Mouse (Mus musculus) stomach, postnatal 0 days (tissue): ENCODE data around the gene Tcea2. TPM values are rescaled to one million over a fixed set of nuclear protein-coding genes. Genes with fewer than 3 reads are reported as not detected.

Experiments
- ATAC-seq: fragments of 200-750 bp; cut with Nextera tagmentation; 2 replicates; pipeline ENCODE4 v1.8.0; 2017; ENCODE audit not compliant: low FRiP score, low TSS enrichment
- DNase-seq: peaks from one replicate; pipeline ENCODE4 v3.0.0-alpha.2; 2016; ENCODE audit warnings: low spot score
- H3K27ac ChIP-seq: fragments of 300-500 bp; sonication (generic); replicated peaks from 2 replicates; pipeline ENCODE4 v1.5.1; 2014; ENCODE audit warnings: mild to moderate bottlenecking, control low read depth
- H3K27me3 ChIP-seq: fragments of 300-500 bp; sonication (generic); 2 replicates; pipeline ENCODE4 v1.6.1; 2014; ENCODE audit warnings: low read length; ENCODE audit not compliant: control insufficient read depth, insufficient read depth
- H3K36me3 ChIP-seq: fragments of 300-500 bp; sonication (generic); 2 replicates; pipeline ENCODE4 v1.6.1; 2014; ENCODE audit warnings: low read length, mixed read lengths; ENCODE audit not compliant: control insufficient read depth, insufficient read depth
- H3K4me1 ChIP-seq: fragments of 300-500 bp; sonication (generic); replicated peaks from 2 replicates; pipeline ENCODE4 v1.6.1; 2014; ENCODE audit warnings: antibody characterized with exemption; ENCODE audit not compliant: control insufficient read depth, insufficient read depth
- H3K4me2 ChIP-seq: fragments of 300-500 bp; sonication (generic); replicated peaks from 2 replicates; pipeline ENCODE4 v1.6.1; 2014; ENCODE audit warnings: low read depth, mild to moderate bottlenecking, control low read depth, moderate library complexity
- H3K4me3 ChIP-seq: fragments of 300-500 bp; sonication (generic); 2 replicates; pipeline ENCODE4 v1.5.1; 2014; ENCODE audit warnings: low read depth, low read length, control low read depth
- H3K9ac ChIP-seq: fragments of 300-500 bp; sonication (generic); 2 replicates; pipeline ENCODE4 v1.6.1; 2014; ENCODE audit warnings: mild to moderate bottlenecking, low read length, control low read depth, mixed read lengths
- H3K9me3 ChIP-seq: fragments of 300-500 bp; sonication (generic); 2 replicates; pipeline ENCODE4 v1.6.1; 2016; ENCODE audit warnings: low read length; ENCODE audit not compliant: control insufficient read depth
- CTCF ChIP-seq: IDR thresholded peaks from 2 replicates; pipeline ENCODE4 v1.5.1; 2016; ENCODE audit warnings: antibody characterized with exemption, low read depth, mild to moderate bottlenecking, moderate library complexity
- EP300 ChIP-seq: optimal IDR thresholded peaks from 2 replicates; pipeline ENCODE3; 2016; ENCODE audit warnings: antibody characterized with exemption
- WGBS: fragments of 180-500 bp; shearing (Covaris S2); extraction: QIAGEN DNeasy Blood & Tissue Kit; methylation state at CpG from one replicate; pipeline ENCODE4 v1.1.7; 2014; 5-methylcytosine and 5-hydroxymethylcytosine counted together
- polyA plus RNA-seq: library from polyadenylated mRNA; unstranded; fragments of >200 nt; fragmentation: Nextera tagmentation; extraction: Ambion mirVana; gene quantifications from 2 replicates; pipeline ENCODE4 v1.2.1, GENCODE M21; 2015

Tcea2 gene
- polyA plus RNA-seq, 1 experiment from 2014 or later: 12.7 TPM

- Histone ChIP-seq H3K4me3 (no peak overlapping the region), H3K9me3 (no peaks in the 10 kb centered on the region), H3K4me1 (peaks cover 2% of the 10 kb centered on the region; the same call in 1 of the 2 replicates), H3K36me3 (no peaks in the 10 kb centered on the region), H3K4me2 (no peak overlapping the region), H3K9ac (no peak overlapping the region), H3K27ac (no peak overlapping the region), H3K27me3 (no peaks in the 10 kb centered on the region)
- DNase-seq: peak; percentile 10
- ATAC-seq: no peak
- 72% methylated on average over 1 of the region's 1 CpGs for WGBS
- TF ChIP-seq CTCF: no peak
- TF ChIP-seq EP300: no peak
Observed at GRCm38 (mm10) chr2:181695776-181696175, 15.7 kb downstream of the Tcea2 start.

DNA sequence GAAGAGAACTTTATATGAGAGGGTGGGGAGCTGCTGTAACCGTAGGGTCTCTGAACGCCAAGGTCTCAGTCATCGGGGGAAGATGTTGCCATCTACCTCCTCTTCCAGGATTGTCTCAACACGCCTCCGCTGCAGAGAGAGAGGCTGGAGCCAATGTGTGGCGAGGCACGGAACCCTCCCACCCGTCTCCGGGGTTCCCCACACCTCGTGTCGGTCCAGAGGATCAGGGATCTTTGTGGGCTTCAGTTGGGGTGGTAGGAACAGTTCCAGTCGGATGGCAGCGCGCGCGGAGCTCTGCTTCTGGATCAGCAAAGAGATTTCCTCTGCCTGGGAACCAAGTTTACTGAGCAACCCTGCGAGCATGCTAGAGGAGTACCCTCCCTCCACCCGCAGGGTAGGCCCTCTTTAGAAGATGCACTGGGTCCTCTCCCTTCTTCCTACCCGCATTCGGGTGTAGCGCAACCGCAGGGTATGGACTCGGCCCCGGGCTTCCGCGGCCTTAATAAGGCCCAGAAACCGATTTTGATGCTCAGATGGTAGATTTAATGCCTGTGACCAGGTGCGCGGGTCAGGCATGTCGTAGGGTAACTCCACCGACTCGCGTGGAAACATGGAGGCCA, 16.8 kb downstream of the Tcea2 start:
- no peak for ATAC-seq
- H3K9ac ChIP-seq: no peak overlapping the region
- 76% methylated on average over 33 of the region's 33 CpGs for WGBS
- H3K4me1 ChIP-seq: peaks cover 2% of the 10 kb centered on the region; the same call in 1 of the 2 replicates
- no peaks in the 10 kb centered on the region for H3K9me3 ChIP-seq
- no peaks in the 10 kb centered on the region for H3K36me3 ChIP-seq
- no peak overlapping the region for H3K4me3 ChIP-seq
- no peak overlapping the region for H3K4me2 ChIP-seq
- H3K27me3 ChIP-seq: no peaks in the 10 kb centered on the region
- DNase-seq: peak; percentile 8
- TF ChIP-seq EP300: no peak
- TF ChIP-seq CTCF: no peak
- no peak overlapping the region for H3K27ac ChIP-seq

- WGBS: 52% methylated on average over 5 of the region's 5 CpGs
- H3K9ac ChIP-seq: no peak within 1 kb of the TSS
- no peaks in the 10 kb centered on the region for H3K4me1 ChIP-seq
- DNase-seq (peak; percentile 12), ATAC-seq (no peak)
- H3K27me3 ChIP-seq: no peaks in the 10 kb centered on the region
- no peak within 1 kb of the TSS for H3K27ac ChIP-seq
- no peaks in the 10 kb centered on the region for H3K9me3 ChIP-seq
- TF ChIP-seq EP300: no peak
- TF ChIP-seq CTCF: no peak
- no peak within 1 kb of the TSS for H3K4me3 ChIP-seq
- no peaks in the 10 kb centered on the region for H3K36me3 ChIP-seq
- no peak within 1 kb of the TSS for H3K4me2 ChIP-seq
Observed at GRCm38 (mm10) chr2:181698241-181698640, 18.1 kb downstream of the Tcea2 start, which contains the start of gene Lkaaear1. TSS of gene Lkaaear1 (minus strand) at chr2:181698442.

DNA sequence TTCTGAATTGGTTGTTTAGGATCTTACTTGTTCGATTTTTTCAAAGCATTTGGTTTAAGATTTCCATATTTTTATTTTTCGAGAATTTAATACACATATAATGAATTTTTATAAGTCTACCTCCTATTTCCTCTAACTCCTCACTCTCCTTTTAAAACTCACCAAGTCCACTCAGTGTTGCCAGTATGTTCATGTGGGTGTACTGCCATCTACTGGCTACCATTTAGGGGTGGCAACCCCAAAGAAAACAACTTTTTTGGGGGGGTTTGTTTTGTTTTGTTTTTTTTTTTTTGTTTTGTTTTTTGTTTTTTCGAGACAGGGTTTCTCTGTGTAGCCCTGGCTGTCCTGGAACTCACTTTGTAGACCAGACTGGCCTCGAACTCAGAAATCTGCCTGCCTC, 26.6 kb downstream of the Tcea2 start:
- Histone ChIP-seq H3K4me2 (no peak overlapping the region), H3K9ac (no peak overlapping the region), H3K27me3 (no peaks in the 10 kb centered on the region), H3K4me3 (no peak overlapping the region), H3K36me3 (no peaks in the 10 kb centered on the region), H3K27ac (no peak overlapping the region), H3K4me1 (no peaks in the 10 kb centered on the region), H3K9me3 (no peaks in the 10 kb centered on the region)
- WGBS: 51% methylated on average over 4 of the region's 4 CpGs
- DNase-seq (no peak), ATAC-seq (no peak)
- TF ChIP-seq CTCF (peak; percentile 72), EP300 (no peak)

DNA sequence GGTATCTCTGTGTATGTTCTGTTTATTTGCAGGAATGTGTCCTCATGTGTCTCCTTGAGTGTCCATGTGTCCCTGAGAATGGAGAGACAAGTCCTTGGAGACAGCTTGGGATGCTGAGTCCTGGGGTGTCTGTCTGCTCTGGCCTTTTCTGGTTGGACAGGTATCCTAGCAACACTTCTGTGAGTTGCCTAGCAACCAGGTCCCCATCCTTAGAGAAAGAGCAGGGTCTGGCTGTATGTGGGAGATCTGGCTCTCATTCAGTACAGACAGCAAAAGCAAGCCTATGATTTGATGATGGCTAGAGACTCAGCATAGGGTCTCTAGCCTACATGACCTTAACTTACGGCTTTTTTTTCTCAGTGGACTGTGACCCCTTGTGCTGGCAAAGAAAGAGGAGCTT, 33.6 kb downstream of the Tcea2 start:
- ATAC-seq (no peak), DNase-seq (no peak)
- Histone ChIP-seq H3K27ac (no peak overlapping the region), H3K9ac (no peak overlapping the region), H3K36me3 (no peaks in the 10 kb centered on the region), H3K9me3 (no peaks in the 10 kb centered on the region), H3K4me1 (no peaks in the 10 kb centered on the region), H3K27me3 (no peaks in the 10 kb centered on the region), H3K4me2 (no peak overlapping the region), H3K4me3 (no peak overlapping the region)
- TF ChIP-seq CTCF (no peak), EP300 (no peak)
- WGBS: 89% methylated on average over 1 of the region's 1 CpGs

DNA sequence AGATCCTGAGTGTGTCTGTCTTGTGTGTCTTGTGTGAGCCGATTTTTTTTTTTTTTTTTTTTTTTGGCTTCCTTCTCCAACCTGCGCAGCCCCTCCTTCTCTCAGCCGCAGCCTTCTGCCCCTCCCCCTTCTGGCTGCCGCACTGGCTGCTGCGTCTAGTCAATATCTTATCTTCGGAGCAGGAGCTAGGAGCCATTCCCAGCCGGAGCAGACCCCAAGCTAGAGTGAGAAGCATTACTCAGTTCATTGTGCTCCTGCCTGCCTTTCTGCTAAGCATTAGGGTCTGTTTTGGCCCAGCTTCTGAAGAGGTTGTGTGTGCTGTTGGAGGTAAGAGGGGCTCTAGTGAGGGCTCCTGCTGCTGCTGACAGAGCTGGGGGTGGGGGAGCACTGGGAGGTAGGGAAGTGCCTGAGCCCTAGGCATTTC, 34.8 kb downstream of the Tcea2 start, which contains the start of gene Oprl1:
Oprl1 (plus strand) TSS at position 114 of the 424 bp plus-strand sequence.
- TF ChIP-seq CTCF (no peak), EP300 (no peak)
- H3K4me1 ChIP-seq: no peaks in the 10 kb centered on the region
- no peak within 1 kb of the TSS for H3K4me2 ChIP-seq
- no peak within 1 kb of the TSS for H3K27ac ChIP-seq
- H3K4me3 ChIP-seq: no peak within 1 kb of the TSS
- H3K9me3 ChIP-seq: no peaks in the 10 kb centered on the region
- no peak within 1 kb of the TSS for H3K9ac ChIP-seq
- no peaks in the 10 kb centered on the region for H3K36me3 ChIP-seq
- WGBS: 3% methylated on average over 7 of the region's 7 CpGs
- ATAC-seq (no peak), DNase-seq (peak; percentile 33)
- H3K27me3 ChIP-seq: no peaks in the 10 kb centered on the region
